Mouse (Mus musculus): ENCODE data around the gene Maip1.

Gene Maip1

GRCm38 (mm10) chr1:57428368-57429308 lies 22.5 kb downstream of the Maip1 start:
- DNase-seq (ENCODE audit: low spot score): peak; percentile 86

GRCm38 (mm10) chr1:57429786-57430483 lies 23.8 kb downstream of the Maip1 start:
- no peak for DNase-seq (ENCODE audit: low spot score)

- DNase-seq (ENCODE audit: low spot score): no peak
Measured at GRCm38 (mm10) chr1:57433141-57433540, 27.0 kb downstream of the Maip1 start.

- DNase-seq (ENCODE audit: low spot score): no peak
Measured at GRCm38 (mm10) chr1:57436408-57436807, 30.3 kb downstream of the Maip1 start.

GRCm38 (mm10) chr1:57436954-57437353 lies 30.8 kb downstream of the Maip1 start:
- DNase-seq (ENCODE audit: low spot score): no peak

- no peak for DNase-seq (ENCODE audit: low spot score)
Measured at GRCm38 (mm10) chr1:57439026-57439425, 32.9 kb downstream of the Maip1 start.

GRCm38 (mm10) chr1:57440771-57441170 lies 34.6 kb downstream of the Maip1 start:
- no peak for DNase-seq (ENCODE audit: low spot score)

- no peak for DNase-seq (ENCODE audit: low spot score)
Measured at GRCm38 (mm10) chr1:57445679-57446078, 39.6 kb downstream of the Maip1 start.

GRCm38 (mm10) chr1:57450241-57450640 lies 44.1 kb downstream of the Maip1 start:
- DNase-seq (ENCODE audit: low spot score): no peak

GRCm38 (mm10) chr1:57460305-57460940 lies 54.3 kb downstream of the Maip1 start:
- no peak for DNase-seq (ENCODE audit: low spot score)
